Comparison of ENCODE assay signal across 16 mouse cellular contexts in the genomic region with DNA sequence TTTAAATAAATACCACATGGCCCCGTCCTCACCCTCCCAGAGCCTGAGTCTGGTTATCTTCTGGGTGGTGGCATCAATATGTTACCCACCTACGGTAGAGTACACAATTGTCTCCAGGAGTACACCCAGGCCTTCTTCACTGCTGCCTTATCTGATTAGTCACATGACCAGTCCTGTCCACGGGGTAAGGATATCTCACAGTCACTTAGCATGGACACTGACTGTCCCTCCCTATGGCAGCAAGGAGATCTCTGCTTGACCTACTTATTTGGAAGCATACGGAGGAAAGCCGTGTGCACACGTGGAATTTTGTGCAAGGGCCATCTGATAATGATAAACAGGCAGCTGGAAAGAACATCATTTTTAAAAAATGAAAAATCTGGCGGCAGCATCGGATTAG.
DNase-seq lines count a peak whose midpoint lies in the region.
"Had no signal": no experiment of that assay in that cellular context is flagged by ENCODE, and none has a peak within 500 bp of the region (broad histone marks: within the 10 kb centered on the region; RNA-seq: fewer than 3 reads in every experiment).

No protein-coding gene starts in this region.

- peak; percentile 8 to 11 for DNase-seq in cerebellum, adult 18-20 months
- no peak for DNase-seq in cerebellum, postnatal 14 days
- DNase-seq in heart, adult 11 months, result peak; percentile 70
- DNase-seq in heart, adult 8-10 months (ENCODE audit: low spot score), result no peak
- DNase-seq in brain, adult 2 months (ENCODE audit: low read depth, low spot score), result peak; percentile 15
- DNase-seq in thymus, postnatal 25 days, result no peak
- DNase-seq: adrenal gland, adult 8-10 months; adrenal gland, postnatal 25 days; embryo, embryonic 11 days; forebrain, postnatal 0 days; gastrocnemius, adult 2 months; gastrocnemius, postnatal 14 days; heart, adult 18-20 months; heart, postnatal 14 days; heart, postnatal 4 days; kidney, adult 18-20 months had no signal

Comparison
In these comparisons a context has a peak if more than half of its experiments do, and no peak if none do; other contexts are left out.
1. DNase-seq: peak in cerebellum, adult 18-20 months (2 of 2), heart, adult 11 months (single experiment) and brain, adult 2 months (single experiment); none in cerebellum, postnatal 14 days (0 of 2), heart, adult 8-10 months (single experiment) and thymus, postnatal 25 days (single experiment).